Mouse (Mus musculus) erythroblast, embryonic 14.5 days (primary cell): ENCODE results near the gene Pomgnt2. TPM values are rescaled to one million over a fixed set of nuclear protein-coding genes. Genes with fewer than 3 reads are reported as not detected.

Experiments
- H3K27me3 ChIP-seq: 2 replicates; pipeline ENCODE4 v1.6.1; 2012; ENCODE audit warnings: inconsistent platforms; ENCODE audit not compliant: control insufficient read depth
- H3K36me3 ChIP-seq: 2 replicates; pipeline ENCODE4 v1.6.1; 2012; ENCODE audit warnings: mild to moderate bottlenecking, inconsistent platforms; ENCODE audit not compliant: control insufficient read depth
- H3K4me1 ChIP-seq: 2 replicates; pipeline ENCODE4 v1.6.1; 2012; ENCODE audit warnings: inconsistent platforms; ENCODE audit not compliant: control insufficient read depth
- H3K4me3 ChIP-seq: replicated peaks from 2 replicates; pipeline ENCODE3; 2012; ENCODE audit warnings: moderate library complexity, mild to moderate bottlenecking, inconsistent platforms
- H3K9me3 ChIP-seq: 2 replicates; pipeline ENCODE4 v1.6.1; 2012; ENCODE audit warnings: low read length, inconsistent platforms, mixed read lengths; ENCODE audit not compliant: control insufficient read depth
- GATA1 ChIP-seq: IDR thresholded peaks from 2 replicates; pipeline ENCODE4 v1.6.1; 2012; ENCODE audit warnings: low read length, inconsistent platforms, mixed read lengths
- TAL1 ChIP-seq: IDR thresholded peaks from 3 replicates; pipeline ENCODE4 v1.6.1; 2012; ENCODE audit warnings: low read length, inconsistent platforms, mixed read lengths
- polyA plus RNA-seq: library from polyadenylated mRNA; stranded (reverse); fragments of >175 nt; gene quantifications from 2 replicates; pipeline ENCODE4 v1.2.3, GENCODE M21; 2012

The Pomgnt2 gene
- polyA plus RNA-seq, 1 experiment = 0.04 TPM

DNA sequence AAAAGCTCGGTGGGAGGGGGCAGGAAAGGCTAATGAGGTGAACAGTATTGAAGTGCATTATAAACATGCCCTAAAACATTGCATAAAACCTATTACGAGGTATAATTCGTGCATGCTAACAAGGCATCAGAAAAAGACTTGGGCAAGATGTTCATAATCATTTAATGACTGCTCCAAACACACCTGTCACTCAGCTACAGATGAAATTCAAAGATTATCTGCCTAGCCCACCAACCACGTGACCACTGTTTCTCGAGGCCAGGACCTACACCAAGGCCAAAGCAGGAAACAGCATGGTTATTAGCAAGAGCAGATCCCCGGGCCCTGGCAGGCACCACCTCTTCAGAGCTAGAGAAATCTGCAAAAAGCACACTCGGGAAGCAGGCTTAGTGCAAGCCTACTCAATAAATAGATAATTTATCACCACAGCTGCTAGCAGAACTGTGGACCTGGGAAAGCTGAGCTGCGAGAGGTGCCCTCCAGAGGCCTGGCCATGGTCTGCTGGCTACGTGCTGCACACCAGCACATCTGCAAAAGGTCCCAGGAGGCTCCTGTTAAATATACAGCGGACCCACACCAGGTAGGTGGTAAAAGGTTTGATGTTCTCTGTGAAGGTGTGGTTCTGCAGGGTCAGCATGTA, 15.3 kb downstream of the Pomgnt2 start:
- H3K4me1 ChIP-seq = no peaks in the 10 kb centered on the region
- no peaks in the 10 kb centered on the region for H3K9me3 ChIP-seq
- H3K27me3 ChIP-seq = no peaks in the 10 kb centered on the region
- TF ChIP-seq GATA1 (no peak), TAL1 (no peak)
- H3K4me3 ChIP-seq = no peak overlapping the region
- H3K36me3 ChIP-seq = peaks cover 3% of the 10 kb centered on the region; the same call in 1 of the 2 replicates

DNA sequence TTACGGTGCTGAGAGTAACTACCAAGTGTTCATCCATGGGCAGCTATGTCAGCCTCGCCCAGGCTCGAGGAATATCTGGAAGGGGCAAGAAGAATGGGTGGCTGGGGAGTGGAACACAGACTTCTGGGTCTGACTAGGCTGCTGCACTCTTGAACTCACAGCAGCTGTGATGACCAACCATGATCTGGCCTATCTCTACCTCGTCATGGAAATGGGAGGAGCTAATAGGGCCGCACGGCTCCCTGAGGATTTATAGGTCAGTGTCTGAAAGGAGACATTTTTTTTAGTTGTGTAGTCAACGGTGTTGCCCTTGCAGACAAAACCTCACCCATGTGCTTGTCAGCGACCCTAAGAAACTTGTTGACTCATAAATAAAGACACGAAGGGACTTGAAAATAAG, 15.9 kb downstream of the Pomgnt2 start:
- TF ChIP-seq TAL1 (no peak), GATA1 (no peak)
- H3K4me3 ChIP-seq = no peak overlapping the region
- no peaks in the 10 kb centered on the region for H3K4me1 ChIP-seq
- H3K36me3 ChIP-seq = peaks cover 3% of the 10 kb centered on the region; the same call in 1 of the 2 replicates
- H3K9me3 ChIP-seq = no peaks in the 10 kb centered on the region
- H3K27me3 ChIP-seq = no peaks in the 10 kb centered on the region

GRCm38 (mm10) chr9:121975321-121975720, 21.6 kb downstream of the Pomgnt2 start:
- Histone ChIP-seq H3K36me3 (no peaks in the 10 kb centered on the region), H3K9me3 (no peaks in the 10 kb centered on the region), H3K4me3 (no peak overlapping the region), H3K27me3 (no peaks in the 10 kb centered on the region), H3K4me1 (no peaks in the 10 kb centered on the region)
- no peak for TF ChIP-seq GATA1
- TF ChIP-seq TAL1 = no peak

GRCm38 (mm10) chr9:121974141-121974986, 22.5 kb downstream of the Pomgnt2 start:
- Histone ChIP-seq H3K36me3 (no peaks in the 10 kb centered on the region), H3K27me3 (no peaks in the 10 kb centered on the region), H3K9me3 (no peaks in the 10 kb centered on the region), H3K4me1 (no peaks in the 10 kb centered on the region), H3K4me3 (no peak overlapping the region)
- TF ChIP-seq TAL1 = no peak
- TF ChIP-seq GATA1 = no peak

GRCm38 (mm10) chr9:121973207-121973606, 23.7 kb downstream of the Pomgnt2 start:
- H3K4me3 ChIP-seq = no peak overlapping the region
- H3K36me3 ChIP-seq = no peaks in the 10 kb centered on the region
- no peaks in the 10 kb centered on the region for H3K4me1 ChIP-seq
- no peaks in the 10 kb centered on the region for H3K9me3 ChIP-seq
- no peaks in the 10 kb centered on the region for H3K27me3 ChIP-seq
- TF ChIP-seq TAL1 (no peak), GATA1 (no peak)

DNA sequence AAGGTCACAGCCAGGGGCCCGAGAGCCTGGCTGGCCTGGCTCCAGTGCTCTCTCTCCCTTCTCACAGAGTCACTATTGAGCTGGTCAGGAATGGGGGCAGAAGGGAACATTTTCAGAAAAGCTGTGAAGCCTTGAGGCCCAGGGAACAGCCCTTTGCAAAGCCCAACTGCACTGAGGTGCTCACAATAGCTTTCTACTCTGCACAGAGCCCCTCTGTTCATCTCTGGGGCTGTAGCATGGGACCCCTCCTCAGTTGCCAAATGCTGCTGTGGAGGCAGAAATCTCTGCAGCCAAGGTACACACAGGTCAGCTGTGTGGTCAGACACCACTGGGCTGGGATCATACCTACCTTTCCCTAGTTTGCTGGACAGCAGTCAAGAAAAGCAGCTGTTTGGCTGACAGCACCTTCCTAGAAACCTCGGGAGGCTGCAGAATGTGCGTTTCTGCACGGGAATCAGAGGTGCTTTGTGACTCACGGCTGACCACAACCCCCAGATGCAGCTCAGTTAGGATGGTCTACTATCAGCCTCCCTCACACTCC, 27.0 kb downstream of the Pomgnt2 start:
- H3K27me3 ChIP-seq = no peaks in the 10 kb centered on the region
- H3K4me3 ChIP-seq = no peak overlapping the region
- H3K4me1 ChIP-seq = no peaks in the 10 kb centered on the region
- H3K9me3 ChIP-seq = no peaks in the 10 kb centered on the region
- no peaks in the 10 kb centered on the region for H3K36me3 ChIP-seq
- TF ChIP-seq GATA1 (no peak), TAL1 (no peak)

DNA sequence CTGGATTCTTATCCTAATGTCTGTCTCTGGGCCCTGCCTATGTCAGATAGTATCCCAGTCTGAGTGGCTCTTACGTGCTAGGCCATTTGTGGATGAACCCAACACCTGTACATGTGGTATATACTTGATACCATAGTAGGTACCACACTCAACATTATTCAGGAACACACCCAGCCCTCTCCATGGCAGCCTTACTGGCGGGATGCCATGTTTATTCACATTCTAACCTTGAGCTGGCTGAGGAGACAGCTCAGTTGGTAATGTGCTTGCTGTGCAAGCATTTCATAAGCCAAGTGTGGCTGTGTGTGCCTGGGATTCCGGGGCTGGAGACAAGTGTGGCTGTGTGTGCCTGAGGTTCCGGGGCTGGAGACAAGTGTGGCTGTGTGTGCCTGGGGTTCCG, 28.7 kb downstream of the Pomgnt2 start:
- H3K9me3 ChIP-seq = no peaks in the 10 kb centered on the region
- H3K4me3 ChIP-seq = no peak overlapping the region
- no peak for TF ChIP-seq TAL1
- no peak for TF ChIP-seq GATA1
- H3K36me3 ChIP-seq = no peaks in the 10 kb centered on the region
- H3K4me1 ChIP-seq = no peaks in the 10 kb centered on the region
- H3K27me3 ChIP-seq = no peaks in the 10 kb centered on the region

DNA sequence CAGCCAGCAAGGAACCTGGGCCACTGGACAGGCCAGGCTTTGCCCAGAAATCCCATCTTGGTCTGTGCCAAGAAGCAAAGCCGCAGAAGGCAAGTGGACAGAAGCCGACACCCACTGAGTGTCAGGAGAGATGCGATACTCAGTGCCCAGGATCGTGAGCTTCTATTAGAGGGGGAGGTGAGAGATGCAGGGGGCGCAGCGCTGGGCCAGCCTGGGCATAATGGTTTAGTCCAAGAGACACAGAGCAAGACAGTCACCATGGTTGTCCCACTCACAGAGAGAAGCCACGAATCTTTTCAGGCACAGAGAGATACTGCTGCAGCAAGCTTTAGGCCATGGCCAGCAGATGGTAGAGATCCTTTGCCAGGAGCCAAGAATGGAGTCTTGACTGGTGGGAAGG, 32.0 kb downstream of the Pomgnt2 start:
- H3K36me3 ChIP-seq = no peaks in the 10 kb centered on the region
- H3K27me3 ChIP-seq = no peaks in the 10 kb centered on the region
- TF ChIP-seq TAL1 (no peak), GATA1 (no peak)
- no peaks in the 10 kb centered on the region for H3K9me3 ChIP-seq
- no peaks in the 10 kb centered on the region for H3K4me1 ChIP-seq
- H3K4me3 ChIP-seq = no peak overlapping the region

- Histone ChIP-seq H3K27me3 (no peaks in the 10 kb centered on the region), H3K9me3 (no peaks in the 10 kb centered on the region; the same call in 1 of the 2 replicates), H3K4me3 (no peak overlapping the region), H3K36me3 (no peaks in the 10 kb centered on the region), H3K4me1 (no peaks in the 10 kb centered on the region)
- TF ChIP-seq TAL1 = no peak
- TF ChIP-seq GATA1 = no peak
Observed at GRCm38 (mm10) chr9:121959966-121960635, 36.8 kb downstream of the Pomgnt2 start.
